Mouse (Mus musculus): ENCODE results near the gene Dyrk3. TPM values are rescaled to one million over a fixed set of nuclear protein-coding genes. Genes with fewer than 3 reads are reported as not detected.
A peak's percentile ranks its signal among the peaks of the same experiment; 100 is the strongest.
"Not testable (repeated sequence)": the region's sequence is repeated elsewhere in the genome, so short reads cannot be mapped to it uniquely, and the experiment has no call there.

The Dyrk3 gene
- polyA plus RNA-seq, 1 experiment = 13.4 TPM

DNA sequence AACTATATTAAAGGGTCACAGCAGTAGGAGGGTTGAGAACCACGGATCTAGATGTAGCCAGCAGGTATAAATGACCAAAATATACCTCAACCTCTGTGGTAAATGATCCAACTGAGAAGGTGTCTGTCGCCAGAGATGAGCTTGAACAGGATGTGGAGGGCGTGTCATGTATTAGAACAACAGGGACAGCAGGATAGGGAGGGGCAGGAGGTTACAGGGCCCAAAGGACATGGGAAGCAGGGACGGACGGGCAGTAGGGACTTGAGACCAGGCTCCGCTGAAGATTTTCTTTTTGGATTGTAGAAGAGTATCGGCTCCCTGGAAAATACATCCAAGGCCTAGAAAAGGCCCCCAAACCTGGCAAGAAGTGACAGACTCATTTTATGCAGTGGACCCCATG, 34.9 kb upstream of the Dyrk3 start:
- Histone ChIP-seq H3K4me1 (ENCODE audit: control insufficient read depth, insufficient read depth, low read length) (peaks cover 4% of the 10 kb centered on the region), H3K27ac (ENCODE audit: control insufficient read depth, insufficient read depth, low read depth, low read length, poor library complexity) (no peak overlapping the region), H3K4me3 (replicated peaks; ENCODE audit: control insufficient read depth, low read depth, low read length) (no peak overlapping the region)
- 76% methylated on average over 7 of the region's 7 CpGs for WGBS
- no peak for TF ChIP-seq POLR2A (IDR thresholded peaks at IDR 0.05; ENCODE audit: borderline replicate concordance, control insufficient read depth, low read depth, low read length)
- TF ChIP-seq CTCF (IDR thresholded peaks at IDR 0.05; ENCODE audit: control insufficient read depth, insufficient read depth, low read length) = no peak

DNA sequence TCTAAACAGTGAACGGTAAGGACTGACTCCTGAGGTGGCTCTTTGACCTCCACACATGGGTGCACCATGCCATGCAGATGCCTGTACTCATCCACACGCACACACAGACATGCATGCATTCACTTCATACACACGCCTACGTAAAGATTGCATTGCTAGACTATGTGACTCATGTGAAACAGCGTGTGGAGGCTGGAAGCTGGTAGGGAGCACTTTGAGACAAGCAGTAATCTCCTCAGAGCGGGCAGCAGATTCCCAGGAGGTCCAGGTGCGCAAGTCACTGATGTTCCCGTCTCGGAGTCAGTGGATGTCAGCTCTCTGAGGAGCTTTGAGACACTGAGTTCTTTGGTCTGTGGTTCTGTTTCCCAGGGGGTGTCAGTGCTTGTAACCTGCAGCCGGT, 29.5 kb upstream of the Dyrk3 start:
- Histone ChIP-seq H3K4me1 (ENCODE audit: control insufficient read depth, insufficient read depth, low read length) (no peaks in the 10 kb centered on the region; the same call in 1 of the 2 replicates), H3K27ac (ENCODE audit: control insufficient read depth, insufficient read depth, low read depth, low read length, poor library complexity) (no peak overlapping the region), H3K4me3 (replicated peaks; ENCODE audit: control insufficient read depth, low read depth, low read length) (no peak overlapping the region)
- TF ChIP-seq POLR2A (IDR thresholded peaks at IDR 0.05; ENCODE audit: borderline replicate concordance, control insufficient read depth, low read depth, low read length) = no peak
- no peak for TF ChIP-seq CTCF (IDR thresholded peaks at IDR 0.05; ENCODE audit: control insufficient read depth, insufficient read depth, low read length)
- WGBS = 96% methylated on average over 10 of the region's 10 CpGs

DNA sequence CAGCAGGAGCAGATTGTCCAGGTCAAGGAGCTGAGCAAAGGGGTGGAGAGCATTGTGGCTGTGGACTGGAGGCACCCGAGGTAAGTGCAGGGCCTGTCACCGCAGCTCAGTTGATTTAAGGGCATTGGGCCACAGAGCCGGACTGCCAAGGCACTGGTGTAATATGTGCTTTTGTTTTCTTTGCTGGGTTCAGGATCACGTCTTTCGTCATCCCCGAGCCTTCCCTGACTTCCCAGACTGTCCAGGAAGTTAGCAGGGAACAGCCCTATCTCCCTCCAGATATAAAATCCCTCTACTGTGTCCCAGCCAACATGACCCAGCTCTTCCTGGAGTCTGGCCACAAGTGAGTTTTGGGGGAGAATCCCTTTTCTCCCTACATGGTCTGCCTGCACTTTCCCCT, 26.3 kb upstream of the Dyrk3 start:
- TF ChIP-seq CTCF (IDR thresholded peaks at IDR 0.05; ENCODE audit: control insufficient read depth, insufficient read depth, low read length) (no peak), POLR2A (IDR thresholded peaks at IDR 0.05; ENCODE audit: borderline replicate concordance, control insufficient read depth, low read depth, low read length) (no peak)
- H3K27ac ChIP-seq (ENCODE audit: control insufficient read depth, insufficient read depth, low read depth, low read length, poor library complexity) = no peak overlapping the region
- no peak overlapping the region for H3K4me3 ChIP-seq (replicated peaks; ENCODE audit: control insufficient read depth, low read depth, low read length)
- peaks cover 1% of the 10 kb centered on the region for H3K4me1 ChIP-seq (ENCODE audit: control insufficient read depth, insufficient read depth, low read length)
- 83% methylated on average over 6 of the region's 6 CpGs for WGBS

DNA sequence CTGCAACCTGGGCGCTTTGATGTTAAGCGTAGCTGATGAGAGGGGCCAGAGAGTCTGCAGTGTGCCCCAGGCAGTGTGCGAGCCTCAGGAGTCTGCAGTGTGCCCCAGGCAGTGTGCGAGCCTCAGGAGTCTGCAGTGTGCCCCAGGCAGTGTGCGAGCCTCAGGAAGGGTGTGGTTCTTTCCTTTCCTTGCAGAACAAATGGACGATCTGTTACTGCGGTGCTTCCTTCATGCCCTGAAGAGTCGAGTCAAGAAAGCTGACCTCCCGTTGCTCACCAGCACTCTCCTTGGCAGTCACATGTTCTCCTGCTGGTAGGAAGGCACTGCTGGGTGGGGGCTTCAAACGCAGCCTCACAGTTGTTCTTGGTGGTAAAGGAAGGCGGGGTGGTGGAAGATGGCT, 23.0 kb upstream of the Dyrk3 start:
- Histone ChIP-seq H3K27ac (ENCODE audit: control insufficient read depth, insufficient read depth, low read depth, low read length, poor library complexity) (no peak overlapping the region), H3K4me3 (replicated peaks; ENCODE audit: control insufficient read depth, low read depth, low read length) (no peak overlapping the region), H3K4me1 (ENCODE audit: control insufficient read depth, insufficient read depth, low read length) (peaks cover 1% of the 10 kb centered on the region)
- TF ChIP-seq POLR2A (IDR thresholded peaks at IDR 0.05; ENCODE audit: borderline replicate concordance, control insufficient read depth, low read depth, low read length) (no peak), CTCF (IDR thresholded peaks at IDR 0.05; ENCODE audit: control insufficient read depth, insufficient read depth, low read length) (no peak)
- WGBS = 62% methylated on average over 11 of the region's 11 CpGs

DNA sequence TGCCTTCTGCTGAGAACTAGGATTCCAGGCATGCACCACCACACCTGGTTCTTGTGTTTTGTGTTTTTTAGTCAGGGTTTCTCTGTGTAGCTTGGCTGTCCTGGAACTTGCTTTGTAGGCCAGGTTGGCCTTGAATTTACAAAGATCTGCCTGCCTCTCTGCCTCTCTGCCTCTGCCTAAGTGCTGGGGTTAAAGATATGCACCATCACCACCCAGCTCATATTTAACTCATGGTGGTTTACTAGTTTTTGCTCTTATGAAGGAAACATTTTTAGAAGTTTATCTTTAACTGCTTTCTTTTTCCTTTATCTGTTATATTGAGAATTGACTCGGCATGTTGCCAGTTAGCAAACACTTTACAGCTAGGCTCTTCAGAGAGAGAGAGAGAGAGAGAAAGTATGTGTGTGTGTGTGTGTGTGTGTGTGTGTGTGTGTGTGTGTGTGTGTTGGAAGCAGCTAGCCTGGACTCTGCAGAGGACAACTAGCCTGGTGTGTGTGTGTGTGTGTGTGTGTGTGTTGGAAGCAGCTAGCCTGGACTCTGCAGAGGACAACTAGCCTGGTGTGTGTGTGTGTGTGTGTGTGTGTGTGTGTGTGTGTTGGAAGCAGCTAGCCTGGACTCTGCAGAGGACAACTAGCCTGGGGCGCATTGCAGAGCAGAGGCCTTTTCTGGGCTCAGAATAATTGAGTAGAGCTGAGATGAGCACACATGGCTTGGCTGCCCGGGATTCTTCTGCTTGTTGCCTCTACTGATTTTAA, 21.6 kb upstream of the Dyrk3 start:
- H3K27ac ChIP-seq (ENCODE audit: control insufficient read depth, insufficient read depth, low read depth, low read length, poor library complexity); H3K4me1 ChIP-seq (ENCODE audit: control insufficient read depth, insufficient read depth, low read length); H3K4me3 ChIP-seq (replicated peaks; ENCODE audit: control insufficient read depth, low read depth, low read length): not testable (repeated sequence)
- 75% methylated on average over 3 of the region's 3 CpGs for WGBS

DNA sequence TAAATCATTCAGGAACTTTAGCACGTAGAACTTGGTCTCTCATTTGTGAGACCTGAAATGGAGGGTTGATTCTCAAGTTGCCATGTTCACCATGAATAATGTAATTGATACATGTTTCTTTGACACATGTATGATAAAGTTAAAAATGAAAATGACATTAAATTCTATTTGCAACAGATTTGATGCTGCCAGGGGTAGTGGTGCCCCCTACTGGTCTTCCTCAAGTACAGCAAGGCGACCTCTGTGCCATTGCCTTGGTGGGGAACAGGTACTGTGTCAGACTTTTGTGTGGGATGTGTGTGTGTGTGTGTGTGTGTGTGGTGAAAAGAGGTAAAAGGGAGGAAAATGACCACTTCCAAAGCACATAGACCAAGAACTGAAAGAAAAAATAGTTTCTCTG, 17.3 kb upstream of the Dyrk3 start:
- 50% methylated on average over 2 of the region's 2 CpGs for WGBS
- Histone ChIP-seq H3K4me3 (replicated peaks; ENCODE audit: control insufficient read depth, low read depth, low read length) (no peak overlapping the region), H3K27ac (ENCODE audit: control insufficient read depth, insufficient read depth, low read depth, low read length, poor library complexity) (no peak overlapping the region), H3K4me1 (ENCODE audit: control insufficient read depth, insufficient read depth, low read length) (no peaks in the 10 kb centered on the region; the same call in 1 of the 2 replicates)
- TF ChIP-seq POLR2A (IDR thresholded peaks at IDR 0.05; ENCODE audit: borderline replicate concordance, control insufficient read depth, low read depth, low read length) = no peak
- peak; percentile 90 for TF ChIP-seq CTCF (IDR thresholded peaks at IDR 0.05; ENCODE audit: control insufficient read depth, insufficient read depth, low read length)

DNA sequence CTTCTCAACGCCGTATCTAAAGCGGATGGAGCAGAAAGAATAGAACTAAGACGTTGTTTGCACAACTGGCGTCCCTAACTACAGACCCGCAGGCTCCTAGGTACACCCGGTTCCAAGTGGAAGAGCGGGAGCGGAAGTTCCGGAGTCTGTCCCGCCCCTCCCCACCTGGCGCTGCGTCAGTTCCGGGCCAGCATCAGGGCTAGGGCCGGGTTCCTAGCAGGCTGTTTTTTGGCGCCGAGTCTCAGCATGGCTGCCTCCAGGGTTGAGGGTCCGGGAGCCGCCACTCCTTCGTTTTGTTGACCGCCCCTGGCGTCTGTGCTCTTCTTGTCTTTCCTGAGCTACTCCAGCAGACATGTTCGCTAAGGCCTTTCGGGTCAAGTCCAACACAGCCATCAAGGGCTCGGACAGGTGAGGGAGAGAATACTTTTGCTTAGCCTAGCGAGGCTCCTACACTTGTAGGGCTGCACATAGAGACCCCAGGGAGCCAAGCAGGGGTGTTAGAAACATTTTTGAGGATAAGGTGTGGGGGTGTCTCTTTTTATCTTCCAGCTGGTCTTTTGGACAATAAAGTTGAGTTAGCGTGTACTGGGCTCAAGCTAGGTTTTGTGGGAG, 15.0 kb upstream of the Dyrk3 start, which contains the start of gene Eif2d:
TSS of gene Eif2d (plus strand) at position 164 of the 612 bp plus-strand sequence.
- Histone ChIP-seq H3K27ac (ENCODE audit: control insufficient read depth, insufficient read depth, low read depth, low read length, poor library complexity) (no peak within 1 kb of the TSS), H3K4me1 (ENCODE audit: control insufficient read depth, insufficient read depth, low read length) (no peaks in the 10 kb centered on the region; the same call in 1 of the 2 replicates), H3K4me3 (replicated peaks; ENCODE audit: control insufficient read depth, low read depth, low read length) (peak within 1 kb of the TSS; percentile 81)
- WGBS = 1% methylated on average over 27 of the region's 27 CpGs
- peak; percentile 78; the same call in 1 of the 2 replicates for TF ChIP-seq POLR2A (IDR thresholded peaks at IDR 0.05; ENCODE audit: borderline replicate concordance, control insufficient read depth, low read depth, low read length)
- TF ChIP-seq CTCF (IDR thresholded peaks at IDR 0.05; ENCODE audit: control insufficient read depth, insufficient read depth, low read length) = no peak

DNA sequence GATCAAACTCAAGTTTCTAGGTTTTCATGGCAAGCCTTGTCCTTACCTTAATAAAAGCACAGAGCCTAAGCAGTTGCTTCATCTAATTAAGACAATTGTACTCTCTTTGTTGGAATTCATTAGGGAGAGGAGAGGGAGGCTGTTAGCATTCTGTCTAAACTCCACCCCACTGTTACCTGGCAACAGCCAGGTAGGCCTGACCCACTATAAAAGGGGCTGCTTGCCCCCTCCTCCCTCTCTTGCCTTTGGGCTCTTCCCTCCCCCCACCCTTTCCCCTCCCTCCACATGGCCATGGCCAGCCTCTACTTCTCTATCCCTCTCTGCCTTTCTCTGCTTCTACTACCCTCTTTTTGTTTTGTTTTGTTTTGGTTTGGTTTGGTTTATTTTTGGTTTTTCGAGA, 11.4 kb upstream of the Dyrk3 start:
- no peak for TF ChIP-seq CTCF (IDR thresholded peaks at IDR 0.05; ENCODE audit: control insufficient read depth, insufficient read depth, low read length)
- TF ChIP-seq POLR2A (IDR thresholded peaks at IDR 0.05; ENCODE audit: borderline replicate concordance, control insufficient read depth, low read depth, low read length) = no peak
- Histone ChIP-seq H3K27ac (ENCODE audit: control insufficient read depth, insufficient read depth, low read depth, low read length, poor library complexity) (no peak overlapping the region), H3K4me3 (replicated peaks; ENCODE audit: control insufficient read depth, low read depth, low read length) (no peak overlapping the region), H3K4me1 (ENCODE audit: control insufficient read depth, insufficient read depth, low read length) (peaks cover 1% of the 10 kb centered on the region; the same call in 1 of the 2 replicates)
- WGBS = 80% methylated on average over 1 of the region's 1 CpGs
